Mouse (Mus musculus) G1E (cell line): ENCODE measurements at regions not wholly inside any gene's neighbourhood (a gene's known extent, or its start where the extent isn't known, plus 50 kb on each side); places are given as distances from the start of the nearest gene placed in this dataset.

Source experiments
- ATAC-seq: 2 replicates; pipeline ENCODE4 v1.8.0; 2016; ENCODE audit warnings: mild to moderate bottlenecking; ENCODE audit not compliant: insufficient number of reproducible peaks, poor library complexity, low FRiP score, severe bottlenecking; ENCODE audit errors: extremely low read depth
- DNase-seq: peaks from one replicate; pipeline ENCODE4 v3.0.0; 2012; ENCODE audit warnings: low spot score
- H3K27me3 ChIP-seq: 2 replicates; pipeline ENCODE4 v1.6.1; 2012; ENCODE audit warnings: mild to moderate bottlenecking, low read length, inconsistent platforms; ENCODE audit not compliant: insufficient read depth
- H3K36me3 ChIP-seq: replicated peaks from 2 replicates; pipeline ENCODE3; 2012; ENCODE audit warnings: mild to moderate bottlenecking, inconsistent platforms
- H3K4me1 ChIP-seq: 2 replicates; pipeline ENCODE4 v1.6.1; 2012; ENCODE audit warnings: low read depth, low read length, inconsistent platforms, mixed read lengths; ENCODE audit not compliant: insufficient read depth
- H3K4me3 ChIP-seq: 2 replicates; pipeline ENCODE4 v1.5.1; 2012; ENCODE audit warnings: low read depth, mild to moderate bottlenecking, inconsistent platforms, low read length, moderate library complexity, mixed read lengths
- H3K9me3 ChIP-seq: replicated peaks from 2 replicates; pipeline ENCODE4 v1.6.1; 2012; ENCODE audit warnings: inconsistent platforms
- CTCF ChIP-seq: IDR thresholded peaks from 2 replicates; pipeline ENCODE4 v1.5.1; 2012; ENCODE audit warnings: low read depth, low read length, inconsistent platforms, mixed read lengths
- GATA1 ChIP-seq: IDR thresholded peaks from 2 replicates; pipeline ENCODE4 v1.6.1; 2012; ENCODE audit warnings: borderline replicate concordance, low read length, inconsistent platforms, mixed read lengths
- GATA2 ChIP-seq: IDR thresholded peaks from 2 replicates; pipeline ENCODE4 v1.6.1; 2012; ENCODE audit warnings: low read depth, low read length, inconsistent platforms, borderline replicate concordance
- POLR2AphosphoS5 ChIP-seq: IDR thresholded peaks from 2 replicates; pipeline ENCODE4 v1.6.1; 2012; ENCODE audit warnings: low read depth, low read length, inconsistent platforms; ENCODE audit not compliant: insufficient replicate concordance
- TAL1 ChIP-seq: conservative IDR thresholded peaks from 2 replicates; pipeline ENCODE4 v1.6.1; 2012; ENCODE audit warnings: low read depth, low read length, inconsistent platforms, mixed read lengths

- Histone ChIP-seq H3K36me3 (no peaks in the 10 kb centered on the region), H3K4me3 (no peak overlapping the region), H3K9me3 (no peaks in the 10 kb centered on the region), H3K4me1 (no peaks in the 10 kb centered on the region), H3K27me3 (no peaks in the 10 kb centered on the region)
- no peak for TF ChIP-seq GATA2
- TF ChIP-seq POLR2AphosphoS5, result no peak
- no peak for TF ChIP-seq GATA1
- TF ChIP-seq TAL1, result no peak
- TF ChIP-seq CTCF, result no peak
- DNase-seq (no peak), ATAC-seq (no peak)
Observed at GRCm38 (mm10) chr12:112334106-112334855, 155.0 kb upstream of the A530016L24Rik start.

GRCm38 (mm10) chr12:112335641-112336040, 153.6 kb upstream of the A530016L24Rik start:
- Histone ChIP-seq H3K4me1 (no peaks in the 10 kb centered on the region), H3K9me3 (no peaks in the 10 kb centered on the region), H3K27me3 (no peaks in the 10 kb centered on the region), H3K36me3 (no peaks in the 10 kb centered on the region), H3K4me3 (no peak overlapping the region)
- DNase-seq (no peak), ATAC-seq (no peak)
- TF ChIP-seq TAL1 (no peak), POLR2AphosphoS5 (no peak), CTCF (no peak), GATA2 (no peak), GATA1 (no peak)

- DNase-seq (no peak), ATAC-seq (no peak)
- H3K4me3 ChIP-seq, result no peak overlapping the region
- no peaks in the 10 kb centered on the region for H3K36me3 ChIP-seq
- no peaks in the 10 kb centered on the region for H3K9me3 ChIP-seq
- no peaks in the 10 kb centered on the region for H3K4me1 ChIP-seq
- no peak for TF ChIP-seq POLR2AphosphoS5
- no peak for TF ChIP-seq GATA1
- no peak for TF ChIP-seq GATA2
- TF ChIP-seq TAL1, result no peak
- no peak for TF ChIP-seq CTCF
- H3K27me3 ChIP-seq, result no peaks in the 10 kb centered on the region
Observed at GRCm38 (mm10) chr12:112336691-112337295, 152.5 kb upstream of the A530016L24Rik start.

- ATAC-seq (no peak), DNase-seq (no peak)
- no peak for TF ChIP-seq GATA1
- TF ChIP-seq POLR2AphosphoS5, result no peak
- TF ChIP-seq GATA2, result no peak
- TF ChIP-seq TAL1, result no peak
- TF ChIP-seq CTCF, result no peak
- Histone ChIP-seq H3K4me1 (no peaks in the 10 kb centered on the region), H3K27me3 (no peaks in the 10 kb centered on the region), H3K4me3 (no peak overlapping the region), H3K36me3 (no peaks in the 10 kb centered on the region), H3K9me3 (no peaks in the 10 kb centered on the region)
Observed at GRCm38 (mm10) chr12:112337443-112337842, 151.8 kb upstream of the A530016L24Rik start.

GRCm38 (mm10) chr12:112338976-112339375, 150.3 kb upstream of the A530016L24Rik start:
- Histone ChIP-seq H3K4me3 (no peak overlapping the region), H3K4me1 (no peaks in the 10 kb centered on the region), H3K36me3 (no peaks in the 10 kb centered on the region), H3K9me3 (no peaks in the 10 kb centered on the region), H3K27me3 (no peaks in the 10 kb centered on the region; the same call in 1 of the 2 replicates)
- TF ChIP-seq CTCF (no peak), GATA1 (no peak), POLR2AphosphoS5 (no peak), TAL1 (no peak), GATA2 (no peak)
- ATAC-seq (no peak), DNase-seq (no peak)

GRCm38 (mm10) chr12:112339481-112340179, 149.6 kb upstream of the A530016L24Rik start:
- Histone ChIP-seq H3K4me1 (no peaks in the 10 kb centered on the region), H3K9me3 (no peaks in the 10 kb centered on the region), H3K27me3 (no peaks in the 10 kb centered on the region; the same call in 1 of the 2 replicates), H3K36me3 (no peaks in the 10 kb centered on the region), H3K4me3 (no peak overlapping the region)
- no peak for TF ChIP-seq GATA1
- no peak for TF ChIP-seq TAL1
- no peak for TF ChIP-seq POLR2AphosphoS5
- TF ChIP-seq GATA2, result no peak
- no peak for TF ChIP-seq CTCF
- no peak for ATAC-seq
- no peak for DNase-seq
